Comparison of ENCODE assay signal across 15 mouse cellular contexts in the genomic region with DNA sequence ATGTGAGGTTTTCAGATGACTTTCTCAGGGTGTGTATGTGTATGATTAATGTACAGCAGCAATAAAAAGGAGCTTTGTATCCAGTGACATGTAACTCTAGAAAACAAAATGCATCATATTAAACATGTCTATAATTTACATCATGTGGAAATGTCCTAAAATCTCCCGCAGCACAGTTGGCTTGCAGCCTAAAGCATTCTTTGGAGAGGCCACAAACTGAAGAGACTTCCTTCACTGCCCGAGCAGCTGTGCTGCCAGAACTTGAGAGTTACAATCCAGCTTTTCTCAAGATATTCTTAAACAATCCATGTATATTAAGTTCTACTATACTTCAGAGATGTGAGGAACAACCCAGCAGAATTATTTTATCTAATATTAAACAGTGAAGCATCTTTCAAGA.
"Had no signal": no experiment of that assay in that cellular context is flagged by ENCODE, and none has a peak within 500 bp of the region (broad histone marks: within the 10 kb centered on the region; RNA-seq: fewer than 3 reads in every experiment).

No protein-coding gene starts in this region.

- H3K9ac ChIP-seq: neural tube, embryonic 15.5 days; stomach, embryonic 15.5 days had no signal

- H3K4me3 ChIP-seq: neural tube, embryonic 15.5 days; stomach, embryonic 15.5 days had no signal

- H3K4me1 ChIP-seq: neural tube, embryonic 15.5 days; stomach, embryonic 15.5 days had no signal

- H3K27me3 ChIP-seq: neural tube, embryonic 15.5 days; stomach, embryonic 15.5 days had no signal

- H3K27ac ChIP-seq: neural tube, embryonic 15.5 days; stomach, embryonic 15.5 days; stomach, postnatal 0 days had no signal

- H3K36me3 ChIP-seq: neural tube, embryonic 15.5 days; stomach, embryonic 15.5 days had no signal

- H3K4me2 ChIP-seq: neural tube, embryonic 15.5 days; stomach, embryonic 15.5 days had no signal

- DNase-seq: retina, postnatal 1 day; right cerebral cortex, adult 18-20 months; right cerebral cortex, postnatal 14 days; right cerebral cortex, postnatal 25 days; right cerebral cortex, postnatal 4 days; spleen, adult 18-20 months; thymus, adult 18-20 months; thymus, adult 2 months; thymus, postnatal 14 days; thymus, postnatal 25 days; thymus, postnatal 36 days; thymus, postnatal 4 days had no signal

- H3K9me3 ChIP-seq: neural tube, embryonic 15.5 days; stomach, embryonic 15.5 days had no signal
